Mouse (Mus musculus): Measurements from ENCODE around the gene Odf2. TPM values are rescaled to one million over a fixed set of nuclear protein-coding genes. Genes with fewer than 3 reads are reported as not detected.

The Odf2 gene
- total and polyA plus RNA-seq, 3 experiments, result 35.4 to 54.6 (median 48.6) TPM

GRCm38 (mm10) chr2:29857967-29858366, 31.1 kb upstream of the Odf2 start:
- H3K4me2 ChIP-seq (ENCODE audit: insufficient read depth, low read depth, poor library complexity, severe bottlenecking), result no peak overlapping the region
- H3K27me3 ChIP-seq (replicated peaks), result peaks cover 6% of the 10 kb centered on the region
- no peak overlapping the region for H3K27ac ChIP-seq (ENCODE audit: insufficient read depth, low read depth)
- TF ChIP-seq JUN (IDR thresholded peaks at IDR 0.05; ENCODE audit: insufficient read depth, low read depth, low read length) (no peak), EP300 (IDR thresholded peaks at IDR 0.05; ENCODE audit: low read length) (no peak), RAD21 (IDR thresholded peaks at IDR 0.05; ENCODE audit: low read depth, low read length) (no peak), MAFK (IDR thresholded peaks at IDR 0.05; ENCODE audit: insufficient replicate concordance, low read length) (no peak), ELF1 (IDR thresholded peaks at IDR 0.05; ENCODE audit: low read depth, low read length) (no peak), MAX (IDR thresholded peaks at IDR 0.05; ENCODE audit: low read length) (no peak), CHD1 (IDR thresholded peaks at IDR 0.05; ENCODE audit: low read depth, low read length) (no peak), SMC3 (IDR thresholded peaks at IDR 0.05; ENCODE audit: low read depth, low read length) (no peak), POLR2AphosphoS2 (IDR thresholded peaks at IDR 0.05; ENCODE audit: low read depth, low read length) (no peak), PAX5 (IDR thresholded peaks at IDR 0.05; ENCODE audit: low read length) (no peak), HCFC1 (IDR thresholded peaks at IDR 0.05; ENCODE audit: low read depth, low read length) (no peak), TBP (conservative IDR thresholded peaks at IDR 0.05; ENCODE audit: low read depth, low read length) (no peak), ZMIZ1 (IDR thresholded peaks at IDR 0.05; ENCODE audit: low read depth, low read length) (no peak), NELFE (IDR thresholded peaks at IDR 0.05; ENCODE audit: low read depth, low read length) (no peak), CTCF (conservative IDR thresholded peaks at IDR 0.05 in 1 of 2, IDR thresholded peaks at IDR 0.05 in 1 of 2; ENCODE audit: low read depth in 2 of 2, low read length in 2 of 2) (no peak), MXI1 (IDR thresholded peaks at IDR 0.05; ENCODE audit: low read depth, low read length) (no peak), SIN3A (IDR thresholded peaks at IDR 0.05; ENCODE audit: low read length) (no peak), POLR2A (IDR thresholded peaks at IDR 0.05; ENCODE audit: low read depth, low read length) (no peak)
- H3K9me3 ChIP-seq (replicated peaks; ENCODE audit: low read length), result no peaks in the 10 kb centered on the region
- H3K9ac ChIP-seq (ENCODE audit: insufficient read depth, low read depth), result no peak overlapping the region
- in situ Hi-C loops (cut with MboI; ENCODE audit: low pct_ligation_motif_present, low pct_unique_long_range_greater_than_20kb, low sequenced_read_pairs) (loop anchor here (5.0 kb wide), 1 partner anchor 41 kb away; no protein-coding TSS in a partner anchor), dilution Hi-C loops (cut with MboI; ENCODE audit: extremely low pct_ligation_motif_present, extremely low pct_unique_long_range_greater_than_20kb, low sequenced_read_pairs) (no loop called here)
- H3K36me3 ChIP-seq (replicated peaks in 1 of 2; ENCODE audit: control insufficient read depth in 1 of 2, insufficient read depth in 1 of 2, low read length in 1 of 2), result no peaks in the 10 kb centered on the region
- DNase-seq (ENCODE audit: extremely low read depth), result no peak
- no peaks in the 10 kb centered on the region for H3K79me2 ChIP-seq (replicated peaks; ENCODE audit: control insufficient read depth, extremely low read depth, insufficient read depth, poor library complexity, severe bottlenecking)
- no peak overlapping the region for H3K4me3 ChIP-seq (replicated peaks in 1 of 3; ENCODE audit: low read depth in 2 of 3, low read length in 2 of 3, poor library complexity in 1 of 3)
- H3K4me1 ChIP-seq (ENCODE audit: control insufficient read depth in 1 of 2, insufficient read depth in 2 of 2), result peaks cover 0 to 3% of the 10 kb centered on the region in 2 experiments; a peak in 1 of 4 replicates

GRCm38 (mm10) chr2:29858748-29859473, 30.1 kb upstream of the Odf2 start:
- Histone ChIP-seq H3K27ac (ENCODE audit: insufficient read depth, low read depth) (no peak overlapping the region), H3K9me3 (replicated peaks; ENCODE audit: low read length) (no peaks in the 10 kb centered on the region), H3K9ac (ENCODE audit: insufficient read depth, low read depth) (no peak overlapping the region), H3K4me1 (ENCODE audit: control insufficient read depth in 1 of 2, insufficient read depth in 2 of 2) (peaks cover 0 to 3% of the 10 kb centered on the region in 2 experiments; a peak in 1 of 4 replicates), H3K4me2 (ENCODE audit: insufficient read depth, low read depth, poor library complexity, severe bottlenecking) (no peak overlapping the region), H3K36me3 (replicated peaks in 1 of 2; ENCODE audit: control insufficient read depth in 1 of 2, insufficient read depth in 1 of 2, low read length in 1 of 2) (no peaks in the 10 kb centered on the region), H3K4me3 (replicated peaks in 1 of 3; ENCODE audit: low read depth in 2 of 3, low read length in 2 of 3, poor library complexity in 1 of 3) (no peak overlapping the region), H3K79me2 (replicated peaks; ENCODE audit: control insufficient read depth, extremely low read depth, insufficient read depth, poor library complexity, severe bottlenecking) (no peaks in the 10 kb centered on the region), H3K27me3 (replicated peaks) (peaks cover 8% of the 10 kb centered on the region)
- dilution Hi-C loops (cut with MboI; ENCODE audit: extremely low pct_ligation_motif_present, extremely low pct_unique_long_range_greater_than_20kb, low sequenced_read_pairs) (no loop called here), in situ Hi-C loops (cut with MboI; ENCODE audit: low pct_ligation_motif_present, low pct_unique_long_range_greater_than_20kb, low sequenced_read_pairs) (loop anchor here (5.0 kb wide), 1 partner anchor 42 kb away; no protein-coding TSS in a partner anchor)
- TF ChIP-seq NRF1 (IDR thresholded peaks at IDR 0.05; ENCODE audit: low read depth, low read length), result no peak
- TF ChIP-seq BHLHE40 (IDR thresholded peaks at IDR 0.05; ENCODE audit: low read depth, low read length), result no peak
- no peak for TF ChIP-seq CHD2 (IDR thresholded peaks at IDR 0.05; ENCODE audit: low read length)
- no peak for TF ChIP-seq MAFK (IDR thresholded peaks at IDR 0.05; ENCODE audit: insufficient replicate concordance, low read length)
- peak; percentile 59 to 78; a peak in 3 of 4 replicates for TF ChIP-seq CTCF (conservative IDR thresholded peaks at IDR 0.05 in 1 of 2, IDR thresholded peaks at IDR 0.05 in 1 of 2; ENCODE audit: low read depth in 2 of 2, low read length in 2 of 2)
- no peak for TF ChIP-seq POLR2AphosphoS2 (IDR thresholded peaks at IDR 0.05; ENCODE audit: low read depth, low read length)
- peak; percentile 63 for TF ChIP-seq SMC3 (IDR thresholded peaks at IDR 0.05; ENCODE audit: low read depth, low read length)
- peak; percentile 70 for TF ChIP-seq RAD21 (IDR thresholded peaks at IDR 0.05; ENCODE audit: low read depth, low read length)
- 0 out of 2 replicates have a peak, but pooled peaks have one; percentile 14 for TF ChIP-seq NELFE (IDR thresholded peaks at IDR 0.05; ENCODE audit: low read depth, low read length)
- TF ChIP-seq ZC3H11A (IDR thresholded peaks at IDR 0.05; ENCODE audit: low read depth, low read length), result no peak
- peak; percentile 38 for DNase-seq (ENCODE audit: extremely low read depth)

Data from CH12.LX (cell line).